In genomic region chr5:137551119-137551518, GRCm38 (mm10) we compare ENCODE assay signal across 14 mouse cellular contexts. TPM values are rescaled to one million over a fixed set of nuclear protein-coding genes. Genes with fewer than 3 reads are reported as not detected.
DNase-seq lines count a peak whose midpoint lies in the region; ATAC-seq and TF ChIP-seq lines count a peak whose summit lies in the region.
"Had no signal": no experiment of that assay in that cellular context is flagged by ENCODE, and none has a peak within 500 bp of the region (broad histone marks: within the 10 kb centered on the region; RNA-seq: fewer than 3 reads in every experiment).

No protein-coding gene starts in this region.

- H3K4me2 ChIP-seq in hindbrain, postnatal 0 days (ENCODE audit: low read depth, low read length) = no peak overlapping the region
- no peak overlapping the region for H3K4me2 ChIP-seq in hindbrain, embryonic 16.5 days (ENCODE audit: low read length)
- H3K4me2 ChIP-seq: forebrain, embryonic 12.5 days; heart, embryonic 11.5 days; limb, embryonic 15.5 days had no signal

- no peaks in the 10 kb centered on the region for H3K9me3 ChIP-seq in hindbrain, postnatal 0 days (ENCODE audit: low read length)
- no peaks in the 10 kb centered on the region for H3K9me3 ChIP-seq in hindbrain, embryonic 16.5 days (ENCODE audit: control insufficient read depth, low read length)
- H3K9me3 ChIP-seq: forebrain, embryonic 12.5 days; limb, embryonic 15.5 days had no signal

- TF ChIP-seq CTCF in hindbrain, postnatal 0 days (IDR thresholded peaks at IDR 0.05; ENCODE audit: low read depth) = peak; percentile 56

- no peaks in the 10 kb centered on the region for H3K36me3 ChIP-seq in hindbrain, postnatal 0 days (ENCODE audit: insufficient read depth, low read length)
- no peaks in the 10 kb centered on the region for H3K36me3 ChIP-seq in hindbrain, embryonic 16.5 days (ENCODE audit: control insufficient read depth, insufficient read depth, low read length)
- H3K36me3 ChIP-seq: forebrain, embryonic 12.5 days; limb, embryonic 15.5 days had no signal

- H3K9ac ChIP-seq in hindbrain, postnatal 0 days (replicated peaks; ENCODE audit: low read length) = no peak overlapping the region
- H3K9ac ChIP-seq in hindbrain, embryonic 16.5 days (ENCODE audit: low read depth, low read length) = no peak overlapping the region
- H3K9ac ChIP-seq: forebrain, embryonic 12.5 days; limb, embryonic 15.5 days had no signal

- H3K27me3 ChIP-seq in hindbrain, postnatal 0 days (ENCODE audit: insufficient read depth, low read length) = no peaks in the 10 kb centered on the region
- H3K27me3 ChIP-seq in hindbrain, embryonic 16.5 days (replicated peaks; ENCODE audit: control insufficient read depth, insufficient read depth, low read length) = no peaks in the 10 kb centered on the region

- peak; percentile 38 for DNase-seq in hindbrain, postnatal 0 days (ENCODE audit: low spot score)
- DNase-seq in thymus, postnatal 25 days = peak; percentile 32
- no peak for DNase-seq in thymus, adult 18-20 months
- DNase-seq in thymus, postnatal 4 days = peak; percentile 69
- DNase-seq in frontal cortex, postnatal 25 days (ENCODE audit: low spot score in 2 of 2) = no peak
- no peak for DNase-seq in frontal cortex, postnatal 36 days (ENCODE audit: low spot score in 2 of 2)

- no peak for ATAC-seq in hindbrain, postnatal 0 days
- ATAC-seq in hindbrain, embryonic 16.5 days = no peak
- peak; percentile 66 for ATAC-seq in common myeloid progenitor, adult 5-6 weeks (replicated peaks; ENCODE audit: low read depth, poor library complexity, severe bottlenecking)

- H3K4me1 ChIP-seq in hindbrain, postnatal 0 days (ENCODE audit: insufficient read depth, low read length) = no peaks in the 10 kb centered on the region
- H3K4me1 ChIP-seq in hindbrain, embryonic 16.5 days (ENCODE audit: control insufficient read depth, insufficient read depth, low read depth, low read length) = peaks cover 12% of the 10 kb centered on the region

- 78% methylated on average over 5 of the region's 5 CpGs for WGBS in hindbrain, postnatal 0 days
- 81% methylated on average over 5 of the region's 5 CpGs for WGBS in hindbrain, embryonic 16.5 days

- no peak overlapping the region for H3K4me3 ChIP-seq in hindbrain, postnatal 0 days (ENCODE audit: low read length)
- no peak overlapping the region for H3K4me3 ChIP-seq in hindbrain, embryonic 16.5 days (ENCODE audit: low read length)
- H3K4me3 ChIP-seq: forebrain, embryonic 12.5 days; limb, embryonic 15.5 days; megakaryocyte, embryonic 14.5 days had no signal

- H3K27ac ChIP-seq in hindbrain, postnatal 0 days = no peak overlapping the region
- no peak overlapping the region for H3K27ac ChIP-seq in hindbrain, embryonic 16.5 days (ENCODE audit: low read depth, low read length)
- H3K27ac ChIP-seq: forebrain, embryonic 12.5 days; limb, embryonic 15.5 days had no signal

RNA-seq across cellular contexts. Expression of gene Actl6b, which starts 2.2 kb away (rescaled TPM):
- total RNA-seq in hindbrain, postnatal 0 days (2014; rRNA removed) = 192 and 253 TPM in 2 replicates
- 204 and 207 TPM in 2 replicates for polyA plus RNA-seq in hindbrain, postnatal 0 days (2015; fragmentation: Nextera tagmentation; extraction: Ambion mirVana)
- 268 and 271 TPM in 2 replicates for polyA plus RNA-seq in hindbrain, embryonic 16.5 days (2015; fragmentation: Nextera tagmentation; extraction: Ambion mirVana)
- total RNA-seq in common myeloid progenitor, adult 5-6 weeks (2017) = not detected in 2 replicates

RNA-seq across cellular contexts. Expression of gene Gnb2, which starts 17.8 kb away (rescaled TPM):
- total RNA-seq in hindbrain, postnatal 0 days (2014; rRNA removed) = 1,135 and 1,251 TPM in 2 replicates
- 570 and 592 TPM in 2 replicates for polyA plus RNA-seq in hindbrain, postnatal 0 days (2015; fragmentation: Nextera tagmentation; extraction: Ambion mirVana)
- polyA plus RNA-seq in hindbrain, embryonic 16.5 days (2015; fragmentation: Nextera tagmentation; extraction: Ambion mirVana) = 519 and 521 TPM in 2 replicates
- 190 and 213 TPM in 2 replicates for total RNA-seq in common myeloid progenitor, adult 5-6 weeks (2017)

RNA-seq across cellular contexts. Expression of gene Epo, which starts 18.1 kb away (rescaled TPM):
- total RNA-seq in hindbrain, postnatal 0 days (2014; rRNA removed) = not detected in 2 replicates
- not detected in 2 replicates for polyA plus RNA-seq in hindbrain, postnatal 0 days (2015; fragmentation: Nextera tagmentation; extraction: Ambion mirVana)
- not detected in 2 replicates for polyA plus RNA-seq in hindbrain, embryonic 16.5 days (2015; fragmentation: Nextera tagmentation; extraction: Ambion mirVana)
- not detected in 2 replicates for total RNA-seq in common myeloid progenitor, adult 5-6 weeks (2017)
- total RNA-seq: layer of hippocampus, adult 8-10 months had no signal
- polyA plus RNA-seq: heart, embryonic 11.5 days; limb, embryonic 15.5 days; testis, adult 2 months had no signal

RNA-seq across cellular contexts. Expression of gene Tfr2, which starts 18.5 kb away (rescaled TPM):
- 11.1 and 24.2 TPM in 2 replicates for total RNA-seq in hindbrain, postnatal 0 days (2014; rRNA removed)
- 13.5 and 13.7 TPM in 2 replicates for polyA plus RNA-seq in hindbrain, postnatal 0 days (2015; fragmentation: Nextera tagmentation; extraction: Ambion mirVana)
- 7.9 and 8.4 TPM in 2 replicates for polyA plus RNA-seq in hindbrain, embryonic 16.5 days (2015; fragmentation: Nextera tagmentation; extraction: Ambion mirVana)
- 45.3 and 63.4 TPM in 2 replicates for total RNA-seq in common myeloid progenitor, adult 5-6 weeks (2017)

RNA-seq across cellular contexts. Expression of gene Gigyf1, which starts 32.8 kb away (rescaled TPM):
- 20.3 and 21.4 TPM in 2 replicates for total RNA-seq in hindbrain, postnatal 0 days (2014; rRNA removed)
- 15.1 and 16.2 TPM in 2 replicates for polyA plus RNA-seq in hindbrain, postnatal 0 days (2015; fragmentation: Nextera tagmentation; extraction: Ambion mirVana)
- 11.8 and 16.3 TPM in 2 replicates for polyA plus RNA-seq in hindbrain, embryonic 16.5 days (2015; fragmentation: Nextera tagmentation; extraction: Ambion mirVana)
- total RNA-seq in common myeloid progenitor, adult 5-6 weeks (2017) = 6.7 and 12.5 TPM in 2 replicates

Comparison
In these comparisons a context has a peak if more than half of its experiments do, and no peak if none do; other contexts are left out.
1. DNase-seq: peak in hindbrain, postnatal 0 days (single experiment), thymus, postnatal 25 days (single experiment) and thymus, postnatal 4 days (single experiment); none in thymus, adult 18-20 months (0 of 2), frontal cortex, postnatal 25 days (0 of 2) and frontal cortex, postnatal 36 days (0 of 2).
2. RNA of gene Actl6b, which starts 2.2 kb away (total RNA-seq): 192 to 253 TPM in hindbrain, postnatal 0 days; not detected in common myeloid progenitor, adult 5-6 weeks; every median in the first group is over 100 times any median in the second.